Mouse (Mus musculus): ENCODE data around the gene Alpl. TPM values are rescaled to one million over a fixed set of nuclear protein-coding genes. Genes with fewer than 3 reads are reported as not detected.

Gene Alpl
- polyA plus RNA-seq, 1 experiment from 2014 or later = 9.7 TPM

- H3K4me3 ChIP-seq (replicated peaks) = no peak overlapping the region
- H3K36me3 ChIP-seq (replicated peaks) = no peaks in the 10 kb centered on the region
- H3K9me3 ChIP-seq (replicated peaks) = no peaks in the 10 kb centered on the region
- H3K9ac ChIP-seq = no peak overlapping the region
- no peak overlapping the region for H3K4me2 ChIP-seq
- WGBS (ENCODE audit: insufficient replicate concordance) = 29% methylated on average over 9 of the region's 9 CpGs
- ATAC-seq (ENCODE audit: insufficient read depth) = no peak
- no peak overlapping the region for H3K27ac ChIP-seq (replicated peaks)
- peaks cover 20% of the 10 kb centered on the region for H3K4me1 ChIP-seq (replicated peaks)
- H3K27me3 ChIP-seq = peaks cover 15% of the 10 kb centered on the region
Observed at GRCm38 (mm10) chr4:137783541-137784191, 12.5 kb downstream of the Alpl start.

DNA sequence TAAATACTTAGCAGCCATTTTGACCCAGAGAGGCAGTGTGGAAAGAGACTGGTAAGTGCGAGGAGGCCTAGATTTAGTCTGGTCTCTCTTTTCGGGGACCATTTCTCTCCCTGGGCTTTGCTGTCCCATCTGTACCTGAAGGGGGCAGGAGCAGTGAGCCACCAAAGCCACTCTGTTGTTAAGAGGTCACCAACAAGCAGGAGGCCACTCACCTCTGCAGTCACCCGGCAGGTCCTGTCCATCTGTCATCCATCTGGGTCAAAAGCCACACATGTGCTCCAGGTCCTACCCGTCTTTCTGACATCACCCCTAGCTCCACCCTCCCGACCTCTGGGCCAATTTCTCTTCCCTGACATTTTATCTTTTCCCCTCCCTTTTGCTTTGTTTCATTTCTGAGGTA, 14.2 kb downstream of the Alpl start:
- Histone ChIP-seq H3K9ac (no peak overlapping the region), H3K9me3 (replicated peaks) (no peaks in the 10 kb centered on the region), H3K27me3 (peaks cover 25% of the 10 kb centered on the region), H3K4me1 (replicated peaks) (peaks cover 20% of the 10 kb centered on the region), H3K4me3 (replicated peaks) (no peak overlapping the region), H3K27ac (replicated peaks) (no peak overlapping the region; the same call in 1 of the 2 replicates), H3K36me3 (replicated peaks) (no peaks in the 10 kb centered on the region), H3K4me2 (no peak overlapping the region)
- ATAC-seq (ENCODE audit: insufficient read depth) = peak; percentile 57; the same call in 1 of the 2 replicates
- WGBS (ENCODE audit: insufficient replicate concordance) = 69% methylated on average over 5 of the region's 5 CpGs

DNA sequence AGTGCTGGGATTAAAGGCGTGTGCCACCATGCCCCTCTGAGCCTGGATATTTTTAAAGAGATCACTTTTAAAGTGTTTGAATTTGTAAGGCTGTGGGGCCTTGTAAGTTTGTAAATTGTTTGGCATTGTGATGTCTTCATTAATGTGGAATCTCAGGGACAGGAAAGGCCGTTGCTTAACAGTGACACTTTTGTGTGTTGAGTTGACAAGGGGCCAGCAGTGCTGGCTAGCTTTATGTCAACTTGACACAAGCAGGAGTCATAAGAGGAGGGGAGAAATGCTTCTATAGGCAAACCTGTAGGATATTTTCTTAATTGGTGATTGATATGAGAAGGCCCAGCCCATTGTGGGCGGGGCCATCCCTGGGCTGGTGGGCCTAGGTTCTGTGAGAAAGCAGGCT, 15.2 kb downstream of the Alpl start:
- H3K9me3 ChIP-seq (replicated peaks) = no peaks in the 10 kb centered on the region
- no peak overlapping the region for H3K4me2 ChIP-seq
- no peak overlapping the region for H3K27ac ChIP-seq (replicated peaks)
- peaks cover 25% of the 10 kb centered on the region for H3K27me3 ChIP-seq
- H3K9ac ChIP-seq = no peak overlapping the region
- no peak overlapping the region for H3K4me3 ChIP-seq (replicated peaks)
- peaks cover 20% of the 10 kb centered on the region for H3K4me1 ChIP-seq (replicated peaks)
- H3K36me3 ChIP-seq (replicated peaks) = no peaks in the 10 kb centered on the region
- 47% methylated on average over 3 of the region's 3 CpGs for WGBS (ENCODE audit: insufficient replicate concordance)
- ATAC-seq (ENCODE audit: insufficient read depth) = no peak

GRCm38 (mm10) chr4:137778397-137779184, 17.6 kb downstream of the Alpl start:
- no peak for ATAC-seq (ENCODE audit: insufficient read depth)
- no peak overlapping the region for H3K4me3 ChIP-seq (replicated peaks)
- WGBS (ENCODE audit: insufficient replicate concordance) = 71% methylated on average over 17 of the region's 17 CpGs

GRCm38 (mm10) chr4:137777866-137778265, 18.3 kb downstream of the Alpl start:
- WGBS (ENCODE audit: insufficient replicate concordance) = 70% methylated on average over 4 of the region's 4 CpGs
- ATAC-seq (ENCODE audit: insufficient read depth) = no peak
- H3K4me1 ChIP-seq (replicated peaks) = peaks cover 20% of the 10 kb centered on the region

More at GRCm38 (mm10) chr4:137778397-137779184, 17.6 kb downstream of the Alpl start:
- Histone ChIP-seq H3K9ac (no peak overlapping the region), H3K36me3 (replicated peaks) (no peaks in the 10 kb centered on the region), H3K27me3 (peaks cover 30% of the 10 kb centered on the region), H3K4me2 (no peak overlapping the region), H3K4me1 (replicated peaks) (peaks cover 16% of the 10 kb centered on the region), H3K9me3 (replicated peaks) (no peaks in the 10 kb centered on the region), H3K27ac (replicated peaks) (no peak overlapping the region)

DNA sequence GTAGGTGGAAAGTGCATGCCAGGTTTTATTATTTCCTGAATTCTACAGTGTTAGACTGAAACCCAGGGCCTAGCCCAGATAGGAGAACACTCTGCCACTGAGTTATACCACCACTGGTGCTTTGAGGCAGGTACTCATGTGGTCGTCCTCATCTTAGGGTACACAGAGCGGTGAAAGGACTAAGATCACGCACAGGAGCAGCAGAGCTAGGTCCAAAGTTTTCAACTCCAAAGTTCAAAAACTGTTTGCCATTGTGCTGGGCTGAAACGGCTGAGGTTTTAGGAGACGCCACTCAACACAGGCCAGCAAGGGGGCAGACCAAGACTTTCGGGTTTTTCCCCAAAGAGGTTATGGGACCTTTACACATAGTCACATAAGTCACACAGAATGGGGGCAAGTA, 21.7 kb downstream of the Alpl start:
- Histone ChIP-seq H3K4me3 (replicated peaks) (no peak overlapping the region), H3K27ac (replicated peaks) (peak overlapping the region; percentile 72), H3K9me3 (replicated peaks) (no peaks in the 10 kb centered on the region), H3K27me3 (peaks cover 56% of the 10 kb centered on the region), H3K9ac (no peak overlapping the region), H3K36me3 (replicated peaks) (no peaks in the 10 kb centered on the region), H3K4me2 (no peak overlapping the region), H3K4me1 (replicated peaks) (peaks cover 33% of the 10 kb centered on the region)
- 59% methylated on average over 6 of the region's 6 CpGs for WGBS (ENCODE audit: insufficient replicate concordance)
- peak; percentile 41 for ATAC-seq (ENCODE audit: insufficient read depth)

More at GRCm38 (mm10) chr4:137777866-137778265, 18.3 kb downstream of the Alpl start:
- Histone ChIP-seq H3K36me3 (replicated peaks) (no peaks in the 10 kb centered on the region), H3K4me2 (no peak overlapping the region), H3K9ac (no peak overlapping the region), H3K4me3 (replicated peaks) (no peak overlapping the region), H3K9me3 (replicated peaks) (no peaks in the 10 kb centered on the region), H3K27me3 (peaks cover 30% of the 10 kb centered on the region), H3K27ac (replicated peaks) (no peak overlapping the region)

GRCm38 (mm10) chr4:137774013-137774412, 22.2 kb downstream of the Alpl start:
- no peaks in the 10 kb centered on the region for H3K36me3 ChIP-seq (replicated peaks)
- H3K4me3 ChIP-seq (replicated peaks) = no peak overlapping the region
- H3K27me3 ChIP-seq = peaks cover 59% of the 10 kb centered on the region
- H3K4me2 ChIP-seq = no peak overlapping the region
- H3K9ac ChIP-seq = no peak overlapping the region
- ATAC-seq (ENCODE audit: insufficient read depth) = no peak
- H3K27ac ChIP-seq (replicated peaks) = peak overlapping the region; percentile 72
- H3K9me3 ChIP-seq (replicated peaks) = no peaks in the 10 kb centered on the region
- WGBS (ENCODE audit: insufficient replicate concordance) = 65% methylated on average over 5 of the region's 5 CpGs
- H3K4me1 ChIP-seq (replicated peaks) = peaks cover 33% of the 10 kb centered on the region

- no peak overlapping the region for H3K4me2 ChIP-seq
- H3K27ac ChIP-seq (replicated peaks) = peak overlapping the region; percentile 72
- no peak overlapping the region for H3K9ac ChIP-seq
- H3K4me3 ChIP-seq (replicated peaks) = no peak overlapping the region
- peaks cover 33% of the 10 kb centered on the region for H3K4me1 ChIP-seq (replicated peaks)
- no peaks in the 10 kb centered on the region for H3K36me3 ChIP-seq (replicated peaks)
- WGBS (ENCODE audit: insufficient replicate concordance) = 32% methylated on average over 2 of the region's 2 CpGs
- peak; percentile 47; the same call in 1 of the 2 replicates for ATAC-seq (ENCODE audit: insufficient read depth)
- H3K27me3 ChIP-seq = peaks cover 64% of the 10 kb centered on the region
- H3K9me3 ChIP-seq (replicated peaks) = no peaks in the 10 kb centered on the region
Observed at GRCm38 (mm10) chr4:137773369-137773899, 22.8 kb downstream of the Alpl start.

DNA sequence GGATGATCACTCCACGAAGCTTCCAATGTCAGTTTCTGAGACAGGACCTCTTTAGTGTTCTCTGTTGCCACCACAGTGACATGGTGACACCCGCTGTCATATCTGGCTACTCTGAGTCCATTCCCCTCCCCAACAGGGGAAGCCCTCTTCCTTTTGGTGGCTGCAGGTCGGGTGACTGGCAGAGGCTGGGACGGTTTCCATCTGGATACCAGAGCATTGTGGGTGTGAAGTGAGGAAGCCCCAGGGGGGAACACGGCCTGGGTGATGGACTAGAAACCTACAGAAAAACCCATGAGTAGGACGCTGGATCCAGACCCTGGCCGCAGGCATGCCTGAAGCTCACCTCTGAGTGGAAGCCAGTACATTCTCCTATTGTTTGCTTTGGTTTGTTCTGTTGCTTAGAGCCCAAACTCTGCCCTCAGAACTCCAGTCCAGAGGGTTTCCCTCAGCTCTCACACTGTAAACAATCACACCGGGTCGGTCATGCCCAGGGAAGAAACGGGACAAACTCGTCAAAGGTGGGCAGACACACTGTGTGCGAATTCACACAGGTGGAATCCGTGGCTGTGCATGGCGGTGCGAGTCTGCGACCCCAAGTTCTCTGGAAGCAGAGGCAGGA, 23.6 kb downstream of the Alpl start:
- Histone ChIP-seq H3K27me3 (peaks cover 61% of the 10 kb centered on the region), H3K4me3 (replicated peaks) (no peak overlapping the region), H3K9me3 (replicated peaks) (no peaks in the 10 kb centered on the region), H3K4me2 (no peak overlapping the region), H3K9ac (no peak overlapping the region), H3K36me3 (replicated peaks) (no peaks in the 10 kb centered on the region), H3K4me1 (replicated peaks) (peaks cover 33% of the 10 kb centered on the region), H3K27ac (replicated peaks) (peak overlapping the region; percentile 72)
- WGBS (ENCODE audit: insufficient replicate concordance) = 58% methylated on average over 16 of the region's 16 CpGs
- 0 out of 2 replicates have a peak, but pooled peaks have one; percentile 17 for ATAC-seq (ENCODE audit: insufficient read depth)

DNA sequence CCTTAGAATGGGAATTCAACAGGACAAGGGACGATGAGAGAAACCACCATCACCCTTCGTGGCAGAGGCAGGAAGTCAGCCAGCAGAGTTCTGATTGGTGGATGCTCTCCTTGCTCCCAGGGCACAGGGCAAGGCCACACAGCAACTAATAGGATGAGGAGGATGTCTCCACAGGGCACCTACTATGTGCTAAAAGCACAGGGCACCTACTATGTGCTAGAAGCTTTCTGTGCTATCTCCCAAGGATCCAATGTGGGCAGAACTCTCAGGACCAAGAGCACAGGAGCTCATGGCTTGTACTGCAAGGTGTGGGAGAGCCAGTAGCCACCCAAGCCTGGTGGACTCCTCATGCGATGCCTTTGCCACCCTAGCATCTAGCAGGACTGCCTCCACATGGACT, 24.4 kb downstream of the Alpl start:
- Histone ChIP-seq H3K4me1 (replicated peaks) (peaks cover 33% of the 10 kb centered on the region), H3K9ac (no peak overlapping the region), H3K36me3 (replicated peaks) (no peaks in the 10 kb centered on the region), H3K4me3 (replicated peaks) (no peak overlapping the region), H3K27me3 (peaks cover 61% of the 10 kb centered on the region), H3K27ac (replicated peaks) (no peak overlapping the region), H3K9me3 (replicated peaks) (no peaks in the 10 kb centered on the region), H3K4me2 (no peak overlapping the region)
- 26% methylated on average over 3 of the region's 3 CpGs for WGBS (ENCODE audit: insufficient replicate concordance)
- ATAC-seq (ENCODE audit: insufficient read depth) = no peak

All from liver, embryonic 15.5 days (tissue).